In genomic region chr4:84675974-84676315, GRCm38 (mm10) we compare ENCODE assay signal across 10 mouse cellular contexts. TPM values are rescaled to one million over a fixed set of nuclear protein-coding genes. Genes with fewer than 3 reads are reported as not detected.
DNase-seq lines count a peak whose midpoint lies in the region; ATAC-seq and TF ChIP-seq lines count a peak whose summit lies in the region.
"Had no signal": no experiment of that assay in that cellular context is flagged by ENCODE, and none has a peak within 500 bp of the region (broad histone marks: within the 10 kb centered on the region; RNA-seq: fewer than 3 reads in every experiment).

No protein-coding gene starts in this region.

- WGBS in kidney, adult 2 months, result 4% methylated on average over 19 of the region's 19 CpGs
- 1% methylated on average over 19 of the region's 19 CpGs for WGBS in hindbrain, embryonic 15.5 days
- under 1% methylated on average over 19 of the region's 19 CpGs for WGBS in midbrain, embryonic 12.5 days

- TF ChIP-seq CTCF in kidney, adult 2 months (conservative IDR thresholded peaks at IDR 0.05; ENCODE audit: insufficient read depth, insufficient read length, low read depth, low read length), result no peak

- H3K4me1 ChIP-seq in kidney, adult 2 months (ENCODE audit: control insufficient read depth, insufficient read depth, low read length), result no peaks in the 10 kb centered on the region; the same call in 1 of the 2 replicates
- H3K4me1 ChIP-seq in hindbrain, embryonic 15.5 days (replicated peaks), result peaks cover 22% of the 10 kb centered on the region
- peaks cover 19% of the 10 kb centered on the region for H3K4me1 ChIP-seq in midbrain, embryonic 12.5 days

- peak overlapping the region; percentile 48; the same call in 1 of the 2 replicates for H3K9ac ChIP-seq in hindbrain, embryonic 15.5 days
- peak overlapping the region; percentile 67 for H3K9ac ChIP-seq in midbrain, embryonic 12.5 days (replicated peaks)

- no peak for DNase-seq in kidney, adult 2 months
- DNase-seq in kidney, postnatal 4 days, result no peak
- peak; percentile 12 for DNase-seq in brain, adult 2 months (ENCODE audit: low read depth, low spot score)
- DNase-seq in thymus, postnatal 36 days, result no peak
- DNase-seq in gastrocnemius, postnatal 36 days, result no peak
- DNase-seq in layer of hippocampus, adult 9-11 months, result no peak

- H3K4me3 ChIP-seq in kidney, adult 2 months (ENCODE audit: insufficient read depth, low read depth, low read length), result peak overlapping the region; percentile 70
- H3K4me3 ChIP-seq in hindbrain, embryonic 15.5 days, result peak overlapping the region; percentile 73
- peak overlapping the region; percentile 73 for H3K4me3 ChIP-seq in midbrain, embryonic 12.5 days

- H3K9me3 ChIP-seq in hindbrain, embryonic 15.5 days, result no peaks in the 10 kb centered on the region
- H3K9me3 ChIP-seq in midbrain, embryonic 12.5 days, result no peaks in the 10 kb centered on the region

- H3K27ac ChIP-seq in kidney, adult 2 months (ENCODE audit: insufficient read depth, low read depth, low read length), result peak overlapping the region; percentile 86
- H3K27ac ChIP-seq in hindbrain, embryonic 15.5 days (replicated peaks), result no peak overlapping the region
- H3K27ac ChIP-seq in midbrain, embryonic 12.5 days (replicated peaks), result no peak overlapping the region

- H3K27me3 ChIP-seq in kidney, adult 2 months (replicated peaks; ENCODE audit: control insufficient read depth, insufficient read depth, low read length), result peaks cover 4% of the 10 kb centered on the region; the same call in 1 of the 2 replicates
- peaks cover 63% of the 10 kb centered on the region for H3K27me3 ChIP-seq in hindbrain, embryonic 15.5 days
- peaks cover 74% of the 10 kb centered on the region for H3K27me3 ChIP-seq in midbrain, embryonic 12.5 days

- intact Hi-C loops in gastrocnemius, postnatal 36 days (cut with DNase I), result loop anchor here (5.0 kb wide), 1 partner anchor 129 kb away; no protein-coding TSS in a partner anchor

- H3K4me2 ChIP-seq in hindbrain, embryonic 15.5 days, result peak overlapping the region; percentile 100
- peak overlapping the region; percentile 97 for H3K4me2 ChIP-seq in midbrain, embryonic 12.5 days (replicated peaks)

- no peak for ATAC-seq in hindbrain, embryonic 15.5 days (ENCODE audit: low FRiP score, low read depth)
- ATAC-seq in midbrain, embryonic 12.5 days (ENCODE audit: low FRiP score, low read depth), result no peak

- H3K36me3 ChIP-seq in kidney, adult 2 months (ENCODE audit: control insufficient read depth, insufficient read depth, low read length), result no peaks in the 10 kb centered on the region
- no peaks in the 10 kb centered on the region for H3K36me3 ChIP-seq in hindbrain, embryonic 15.5 days
- no peaks in the 10 kb centered on the region for H3K36me3 ChIP-seq in midbrain, embryonic 12.5 days

- TF ChIP-seq POLR2A in kidney, adult 2 months (IDR thresholded peaks at IDR 0.05; ENCODE audit: low read depth, low read length), result no peak

RNA-seq across cellular contexts. Expression of gene Bnc2, which starts 0.9 kb away (rescaled TPM):
- 20.1 and 27.5 TPM in 2 replicates for polyA plus RNA-seq in kidney, adult 2 months (2012; rRNA removed)
- polyA plus RNA-seq in hindbrain, embryonic 15.5 days (2015; fragmentation: Nextera tagmentation; extraction: Ambion mirVana), result 15.9 and 18.0 TPM in 2 replicates
- 16.6 and 21.7 TPM in 2 replicates for polyA plus RNA-seq in midbrain, embryonic 12.5 days (2016; fragmentation: Nextera tagmentation; extraction: Ambion mirVana)
- 1 to 10 TPM; 3.6 to 4.4 TPM for total RNA-seq in gastrocnemius, postnatal 36 days (2021)
- total RNA-seq: MEL had no signal
- polyA plus RNA-seq: erythroblast, embryonic 14.5 days had no signal
